Mouse (Mus musculus) thymus, adult 2 months (tissue): ENCODE results near the gene Brd3os. TPM values are rescaled to one million over a fixed set of nuclear protein-coding genes. Genes with fewer than 3 reads are reported as not detected.

Experiments used
- DNase-seq: peaks from one replicate; pipeline ENCODE4 v3.0.0; 2021
- H3K27ac ChIP-seq: fragments of 200-500 bp; 2 replicates; pipeline ENCODE4 v1.5.1; 2012; ENCODE audit warnings: low read length, control low read depth; ENCODE audit not compliant: control insufficient read depth, insufficient read depth
- H3K27me3 ChIP-seq: fragments of 200-500 bp; 2 replicates; pipeline ENCODE4 v1.6.1; 2012; ENCODE audit warnings: mild to moderate bottlenecking, low read length, moderate library complexity, mixed read lengths; ENCODE audit not compliant: control insufficient read depth, insufficient read depth
- H3K36me3 ChIP-seq: fragments of 200-500 bp; 2 replicates; pipeline ENCODE4 v1.6.1; 2012; ENCODE audit warnings: mild to moderate bottlenecking, low read length, moderate library complexity; ENCODE audit not compliant: control insufficient read depth, insufficient read depth
- H3K4me1 ChIP-seq: fragments of 200-500 bp; replicated peaks from 2 replicates; pipeline ENCODE4 v1.6.1; 2012; ENCODE audit warnings: low read length; ENCODE audit not compliant: control insufficient read depth, insufficient read depth
- H3K4me3 ChIP-seq: fragments of 200-500 bp; 2 replicates; pipeline ENCODE4 v1.5.1; 2012; ENCODE audit warnings: mild to moderate bottlenecking, low read length, control low read depth, moderate library complexity; ENCODE audit not compliant: control insufficient read depth, insufficient read depth
- CTCF ChIP-seq: fragments of 200-500 bp; IDR thresholded peaks from 2 replicates; pipeline ENCODE4 v1.5.1; 2012; ENCODE audit warnings: mild to moderate bottlenecking, control low read depth, low read length, moderate library complexity, borderline replicate concordance; ENCODE audit not compliant: control insufficient read depth, poor library complexity, insufficient read depth; ENCODE audit errors: extremely low read depth
- POLR2A ChIP-seq: fragments of 200-500 bp; IDR thresholded peaks from 2 replicates; pipeline ENCODE4 v1.6.1; 2012; ENCODE audit warnings: mild to moderate bottlenecking, low read length, control low read depth, moderate library complexity; ENCODE audit not compliant: control insufficient read depth, poor library complexity, insufficient read depth; ENCODE audit errors: extremely low read depth
- WGBS: fragments of 180-500 bp; shearing (Covaris S2); methylation state at CpG from one replicate; pipeline ENCODE4 v1.1.7; 2018; 5-methylcytosine and 5-hydroxymethylcytosine counted together
- polyA plus RNA-seq: library from polyadenylated mRNA; depleted of rRNA; stranded (reverse); fragments of >200 nt; gene quantifications from 2 replicates; pipeline ENCODE4 v1.2.3, GENCODE M21; 2012

Gene Brd3os
- polyA plus RNA-seq, 1 experiment, result 1.9 TPM

DNA sequence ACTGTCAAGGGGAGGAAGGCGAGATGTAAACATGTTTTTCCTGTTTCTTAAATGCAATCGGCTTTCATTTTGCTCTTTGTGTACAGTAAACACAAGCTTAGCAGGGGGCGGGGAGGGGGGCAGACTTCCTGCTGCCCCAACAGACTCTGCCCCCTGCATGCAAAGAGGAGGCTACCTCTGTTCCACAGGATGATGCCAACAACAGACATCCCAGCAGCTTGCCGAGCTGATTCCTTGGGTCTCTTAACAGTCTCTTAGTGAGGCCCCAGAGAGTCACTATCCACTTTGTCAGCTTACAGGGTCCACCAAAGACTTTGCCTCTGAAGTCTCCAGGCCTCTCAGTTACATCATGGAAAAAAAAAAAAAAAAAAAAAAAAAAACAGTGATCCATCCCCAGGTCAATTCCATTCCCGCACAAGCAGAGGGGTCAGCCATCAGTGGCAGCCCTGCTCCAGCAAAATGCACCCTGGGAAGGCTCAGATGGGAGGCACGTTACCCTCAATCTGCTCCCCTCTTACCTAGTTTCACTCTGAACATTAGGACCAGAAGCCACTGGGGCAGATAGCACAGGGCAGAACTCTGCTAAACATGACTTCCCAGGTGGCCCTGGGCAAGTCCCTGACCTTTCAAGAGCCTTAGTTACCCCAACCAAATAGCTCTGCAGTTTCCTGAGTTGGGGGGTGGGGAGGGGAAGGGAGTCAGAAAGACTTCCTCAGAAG, 37.6 kb upstream of the Brd3os start:
- Histone ChIP-seq H3K27ac (peak overlapping the region; percentile 38; the same call in 1 of the 2 replicates), H3K4me1 (peaks cover 43% of the 10 kb centered on the region)

DNA sequence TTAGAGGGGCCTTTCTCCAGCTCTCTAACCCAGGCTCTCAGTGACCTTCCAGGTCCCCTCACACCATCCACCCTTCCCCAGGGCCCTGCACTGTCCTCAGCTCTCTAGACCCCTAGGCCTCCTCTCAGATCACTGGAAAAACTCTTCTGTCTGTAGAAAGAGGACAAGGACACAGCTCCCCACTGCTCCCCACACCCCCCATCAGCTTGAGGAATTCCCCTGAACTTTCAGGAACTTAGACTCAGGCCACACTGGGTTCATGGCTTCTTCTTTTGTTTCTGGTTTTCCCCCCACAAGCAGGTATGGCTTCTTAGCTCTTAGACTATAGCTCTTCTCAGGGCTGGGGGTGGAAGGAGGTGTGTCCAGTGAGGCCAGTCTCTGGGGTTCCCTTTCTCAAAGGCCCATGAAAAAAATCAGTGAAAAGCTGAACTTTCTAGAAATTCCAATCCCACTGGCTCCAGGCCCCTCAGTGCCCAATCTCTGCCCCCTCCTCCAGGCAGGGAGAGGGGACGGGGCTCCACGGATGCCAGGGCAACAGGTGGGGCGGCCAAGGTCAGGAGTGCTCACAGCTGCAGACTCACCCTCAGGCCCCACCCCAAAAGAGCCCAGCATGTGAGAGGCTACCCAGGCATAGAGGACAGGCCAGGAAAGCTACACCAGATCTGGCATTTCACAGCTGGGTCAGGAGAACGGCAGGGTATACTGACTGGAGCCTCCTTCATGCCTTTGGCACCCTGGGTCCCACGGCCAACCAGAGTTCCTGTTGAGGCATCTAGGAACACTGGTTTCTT, 36.8 kb upstream of the Brd3os start:
- no peak for TF ChIP-seq CTCF
- TF ChIP-seq POLR2A, result no peak
- Histone ChIP-seq H3K4me1 (peaks cover 43% of the 10 kb centered on the region), H3K36me3 (no peaks in the 10 kb centered on the region), H3K4me3 (no peak overlapping the region), H3K27ac (peak overlapping the region; percentile 38; the same call in 1 of the 2 replicates), H3K27me3 (no peaks in the 10 kb centered on the region)
- WGBS, result 63% methylated on average over 5 of the region's 5 CpGs
- DNase-seq, result no peak

More for the DNA sequence above, 37.6 kb upstream of the Brd3os start:
- Histone ChIP-seq H3K36me3 (no peaks in the 10 kb centered on the region), H3K4me3 (no peak overlapping the region), H3K27me3 (no peaks in the 10 kb centered on the region)
- no peak for DNase-seq
- TF ChIP-seq POLR2A, result no peak
- TF ChIP-seq CTCF, result no peak
- WGBS, result 76% methylated on average over 6 of the region's 6 CpGs

DNA sequence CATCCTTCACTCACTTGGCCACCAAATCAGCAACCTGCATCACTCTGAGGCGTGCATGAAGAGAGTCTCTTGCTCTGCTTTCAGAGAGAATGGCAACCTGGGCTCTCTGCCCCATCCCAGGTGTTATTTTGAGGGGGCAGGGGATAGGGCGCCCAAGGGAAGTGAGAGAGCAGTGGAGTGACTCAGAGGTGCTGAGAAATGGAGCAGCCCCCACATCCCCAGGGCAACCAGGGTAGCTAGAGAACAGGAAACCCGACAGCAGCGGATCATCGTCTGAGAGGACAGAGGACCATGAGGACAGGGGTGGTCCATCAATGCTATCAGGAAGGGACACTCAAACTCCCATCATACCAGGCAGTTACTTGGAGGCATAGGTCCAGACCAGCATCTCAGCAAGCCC, 35.2 kb upstream of the Brd3os start:
- Histone ChIP-seq H3K36me3 (no peaks in the 10 kb centered on the region), H3K27ac (no peak overlapping the region), H3K4me1 (peaks cover 50% of the 10 kb centered on the region), H3K4me3 (no peak overlapping the region), H3K27me3 (no peaks in the 10 kb centered on the region)
- TF ChIP-seq POLR2A (no peak), CTCF (no peak)
- no peak for DNase-seq
- 63% methylated on average over 5 of the region's 5 CpGs for WGBS

DNA sequence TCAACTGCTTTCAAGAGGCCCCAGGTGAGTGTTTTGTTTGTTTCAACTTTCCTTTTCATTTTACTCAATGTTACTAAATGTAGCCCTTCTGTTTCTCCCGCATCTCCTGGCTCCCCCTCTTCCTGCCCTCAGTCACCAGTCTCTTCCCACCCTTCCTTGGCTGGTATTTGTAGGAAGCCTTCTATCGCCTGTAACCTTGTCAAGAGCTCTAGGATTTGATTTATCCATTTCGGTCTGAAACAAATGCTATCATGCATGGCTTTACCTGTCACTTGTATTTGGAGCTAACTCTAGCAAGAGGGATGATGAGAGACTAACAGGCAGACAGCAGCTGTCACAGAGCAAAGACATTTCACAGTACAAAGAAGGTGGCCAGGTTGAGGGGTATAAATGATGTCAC, 33.9 kb upstream of the Brd3os start:
- peaks cover 58% of the 10 kb centered on the region for H3K4me1 ChIP-seq
- no peaks in the 10 kb centered on the region for H3K27me3 ChIP-seq
- no peaks in the 10 kb centered on the region for H3K36me3 ChIP-seq
- 92% methylated on average over 3 of the region's 3 CpGs for WGBS
- no peak overlapping the region for H3K4me3 ChIP-seq
- H3K27ac ChIP-seq, result no peak overlapping the region
- no peak for DNase-seq
- TF ChIP-seq POLR2A, result no peak

DNA sequence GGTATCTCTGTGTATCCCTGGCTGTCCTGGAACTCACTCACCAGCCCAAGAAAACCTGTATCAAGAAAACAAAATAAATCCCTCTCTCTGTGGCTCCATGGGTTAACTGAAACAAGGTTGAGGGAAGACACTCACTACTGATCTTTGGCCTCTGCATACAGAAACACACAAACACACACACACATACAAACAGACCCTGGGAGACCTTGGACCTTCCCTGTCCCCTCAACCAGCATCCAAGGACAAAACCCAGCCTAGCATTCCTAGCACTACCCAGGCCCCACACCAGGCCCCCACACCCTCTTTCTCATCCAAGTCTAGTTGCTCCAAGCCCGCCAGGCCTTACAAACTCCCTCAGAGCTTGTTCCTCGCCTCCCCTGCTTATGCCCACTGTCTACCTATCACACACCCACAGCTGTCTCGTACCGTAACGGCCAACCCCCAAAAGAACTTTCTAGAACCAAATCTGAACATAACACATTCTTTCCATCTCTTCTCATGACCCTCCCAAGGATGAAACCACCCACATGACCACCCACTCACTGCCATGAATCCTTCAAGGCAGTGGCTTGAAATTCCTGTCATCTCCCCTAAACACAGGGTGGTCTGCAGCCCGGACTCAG, 31.5 kb upstream of the Brd3os start:
- Histone ChIP-seq H3K4me3 (no peak overlapping the region), H3K27ac (no peak overlapping the region), H3K27me3 (no peaks in the 10 kb centered on the region), H3K4me1 (peaks cover 55% of the 10 kb centered on the region), H3K36me3 (no peaks in the 10 kb centered on the region)
- DNase-seq, result no peak
- no peak for TF ChIP-seq POLR2A
- no peak for TF ChIP-seq CTCF
- WGBS, result 93% methylated on average over 6 of the region's 6 CpGs

DNA sequence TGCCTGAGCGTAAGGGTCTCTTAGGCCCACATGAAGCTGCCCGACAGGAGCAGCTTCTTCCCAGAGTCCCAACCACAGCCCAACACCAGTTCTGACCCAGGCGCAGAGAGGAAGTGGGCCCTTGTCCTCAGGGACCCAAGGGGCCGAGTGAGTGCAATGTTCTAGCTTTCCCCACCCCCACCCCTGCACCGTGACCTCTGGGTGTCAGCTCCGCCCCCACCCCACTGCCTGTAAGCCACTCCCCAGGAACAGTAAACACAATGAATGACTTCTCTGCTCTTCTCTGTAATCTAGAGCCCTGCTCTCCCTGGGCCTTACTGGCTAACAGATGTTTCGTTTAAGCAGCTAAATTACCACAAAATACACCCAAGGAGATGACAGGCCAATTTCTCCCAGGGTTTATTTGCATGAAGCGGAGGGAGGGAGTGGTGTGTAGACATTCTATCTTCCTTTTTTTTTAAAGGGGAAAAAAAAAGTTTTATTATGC, 30.4 kb upstream of the Brd3os start:
- DNase-seq, result peak; percentile 31
- WGBS, result 17% methylated on average over 8 of the region's 8 CpGs

More for the DNA sequence above, 30.4 kb upstream of the Brd3os start:
- TF ChIP-seq POLR2A, result no peak
- no peak for TF ChIP-seq CTCF
- H3K27ac ChIP-seq, result 0 out of 2 replicates have a peak overlapping the region, but pooled peaks have one; percentile 9
- H3K36me3 ChIP-seq, result no peaks in the 10 kb centered on the region
- H3K4me1 ChIP-seq, result peaks cover 58% of the 10 kb centered on the region
- H3K27me3 ChIP-seq, result no peaks in the 10 kb centered on the region
- H3K4me3 ChIP-seq, result no peak overlapping the region
